Mouse (Mus musculus) E14TG2a.4 (cell line): Measurements from ENCODE around the gene Olfr1496.

ENCODE experiments used
- H3K27me3 ChIP-seq: 2 replicates; pipeline ENCODE4 v1.6.1; 2014; ENCODE audit warnings: low read length, control low read depth; ENCODE audit not compliant: insufficient read depth
- H3K36me3 ChIP-seq: 2 replicates; pipeline ENCODE4 v1.6.1; 2014; ENCODE audit warnings: low read length, control low read depth; ENCODE audit not compliant: insufficient read depth
- H3K4me1 ChIP-seq: replicated peaks from 2 replicates; pipeline ENCODE4 v1.6.1; 2014; ENCODE audit warnings: low read depth, low read length, control low read depth
- H3K4me3 ChIP-seq: replicated peaks from 2 replicates; pipeline ENCODE4 v1.5.1; 2014; ENCODE audit warnings: mild to moderate bottlenecking, low read length
- H3K9me3 ChIP-seq: 2 replicates; pipeline ENCODE4 v1.6.1; 2014; ENCODE audit warnings: low read length, control low read depth
- CTCF ChIP-seq: conservative IDR thresholded peaks from 2 replicates; pipeline ENCODE4 v1.5.1; 2014; ENCODE audit warnings: low read length
- NANOG ChIP-seq: IDR thresholded peaks from 2 replicates; pipeline ENCODE4 v1.6.1; 2014; ENCODE audit warnings: borderline replicate concordance, low read length, mixed read lengths
- POU5F1 ChIP-seq: IDR thresholded peaks from 2 replicates; pipeline ENCODE4 v1.6.1; 2014; ENCODE audit warnings: low read length, borderline replicate concordance

Olfr1496 gene

DNA sequence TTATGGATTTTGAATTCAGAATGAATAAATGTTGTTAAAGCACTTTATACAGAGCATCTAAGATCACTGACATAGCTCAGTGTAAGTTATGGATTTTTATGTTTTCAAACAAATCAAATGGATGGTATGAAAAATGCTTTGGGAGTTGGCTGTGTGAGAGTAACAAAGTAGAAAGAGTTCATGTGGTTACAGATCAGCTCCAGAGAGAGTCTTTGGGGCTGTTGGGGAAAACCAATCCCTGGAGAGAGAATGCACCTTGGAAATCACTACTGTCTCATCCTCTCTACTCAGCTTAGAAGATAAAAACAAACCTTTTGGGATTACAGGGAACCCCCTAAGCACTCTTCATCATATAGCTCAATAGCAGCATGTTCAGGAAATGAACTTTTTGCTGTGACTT is 41.7 kb downstream of the Olfr1496 start, which contains the start of gene Olfr1499:
Olfr1499 (minus strand) TSS at position 101 of the 400 bp plus-strand sequence.
- TF ChIP-seq CTCF (no peak), POU5F1 (no peak), NANOG (no peak)
- no peaks in the 10 kb centered on the region for H3K9me3 ChIP-seq
- no peaks in the 10 kb centered on the region for H3K36me3 ChIP-seq
- H3K4me1 ChIP-seq, result no peaks in the 10 kb centered on the region
- no peak within 1 kb of the TSS for H3K4me3 ChIP-seq
- H3K27me3 ChIP-seq, result no peaks in the 10 kb centered on the region

DNA sequence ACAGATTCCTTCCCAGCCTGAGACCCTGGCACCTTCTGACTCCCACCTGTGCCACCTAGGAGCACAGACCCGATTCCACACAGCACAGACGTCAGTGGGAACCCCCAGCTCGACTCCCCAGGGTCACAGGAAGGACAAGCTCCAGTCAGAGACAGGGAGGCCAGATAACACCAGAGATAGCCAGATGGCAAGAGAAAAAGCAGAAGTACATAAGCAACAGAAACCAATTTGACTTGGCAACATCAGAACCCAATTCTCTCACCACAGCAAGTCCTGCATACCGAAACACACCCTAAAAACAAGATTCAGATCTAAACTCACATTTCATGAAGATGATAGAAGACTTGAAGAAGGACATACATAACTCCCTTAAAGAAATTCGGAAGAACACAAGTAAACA is 43.2 kb downstream of the Olfr1496 start:
- H3K4me3 ChIP-seq, result no peak overlapping the region
- H3K36me3 ChIP-seq, result no peaks in the 10 kb centered on the region
- no peak for TF ChIP-seq CTCF
- no peak for TF ChIP-seq POU5F1
- no peak for TF ChIP-seq NANOG
- no peaks in the 10 kb centered on the region for H3K4me1 ChIP-seq
- no peaks in the 10 kb centered on the region for H3K9me3 ChIP-seq
- H3K27me3 ChIP-seq, result no peaks in the 10 kb centered on the region

DNA sequence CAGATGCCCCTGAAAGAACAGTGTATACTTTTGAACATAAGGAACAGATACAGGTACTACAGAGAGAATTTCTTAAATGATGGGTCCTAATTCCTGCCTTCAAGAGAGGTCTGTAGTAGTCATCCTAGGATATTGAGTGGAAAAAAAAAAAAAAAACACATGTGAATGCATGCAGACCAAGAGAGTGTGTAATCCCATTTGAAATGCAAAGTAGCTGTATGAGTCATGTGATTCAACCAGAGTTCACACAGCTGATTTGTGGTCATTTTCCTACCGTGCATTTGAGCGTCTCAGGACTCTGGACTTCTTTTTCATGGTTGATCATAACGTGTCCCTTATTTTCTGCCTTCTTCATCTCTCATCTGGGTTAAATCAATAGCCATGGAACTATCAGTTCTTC is 50.8 kb downstream of the Olfr1496 start:
- TF ChIP-seq NANOG (no peak), POU5F1 (no peak), CTCF (no peak)
- no peaks in the 10 kb centered on the region for H3K27me3 ChIP-seq
- no peak overlapping the region for H3K4me3 ChIP-seq
- no peaks in the 10 kb centered on the region for H3K9me3 ChIP-seq
- H3K4me1 ChIP-seq, result no peaks in the 10 kb centered on the region
- H3K36me3 ChIP-seq, result no peaks in the 10 kb centered on the region

DNA sequence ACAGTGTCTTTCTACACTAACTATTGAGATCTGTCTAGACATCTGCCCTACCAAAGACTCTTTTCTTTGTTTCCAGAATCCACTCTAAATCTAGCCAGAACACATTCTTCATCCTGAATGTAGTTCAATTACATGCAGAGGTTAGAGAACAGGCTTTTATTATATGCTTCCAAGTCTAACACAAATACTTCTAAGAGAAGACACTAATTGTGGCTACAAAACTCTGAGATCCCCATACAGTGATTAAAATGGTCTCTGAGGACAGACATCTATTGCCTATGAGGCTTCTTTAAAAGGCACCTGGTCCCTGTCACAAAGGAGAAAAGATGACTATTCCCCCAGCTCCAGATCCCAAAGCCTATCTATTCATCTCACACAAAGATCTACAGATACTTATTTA is 52.7 kb downstream of the Olfr1496 start, which contains the start of gene Olfr1500:
Olfr1500 (minus strand) TSS at position 101 of the 400 bp plus-strand sequence.
- H3K9me3 ChIP-seq, result no peaks in the 10 kb centered on the region
- no peaks in the 10 kb centered on the region for H3K36me3 ChIP-seq
- TF ChIP-seq POU5F1, result no peak
- no peak for TF ChIP-seq NANOG
- no peak for TF ChIP-seq CTCF
- H3K27me3 ChIP-seq, result no peaks in the 10 kb centered on the region
- H3K4me3 ChIP-seq, result no peak within 1 kb of the TSS
- no peaks in the 10 kb centered on the region for H3K4me1 ChIP-seq
